8 mouse cellular contexts compared by ENCODE assay signal in genomic region chr17:21384057-21384411, GRCm38 (mm10). TPM values are rescaled to one million over a fixed set of nuclear protein-coding genes. Genes with fewer than 3 reads are reported as not detected.
DNase-seq lines count a peak whose midpoint lies in the region; ATAC-seq and TF ChIP-seq lines count a peak whose summit lies in the region.

No protein-coding gene starts in this region.

- H3K9me3 ChIP-seq in heart, embryonic 13.5 days, result no peaks in the 10 kb centered on the region
- H3K9me3 ChIP-seq in liver, embryonic 14.5 days (ENCODE audit: control insufficient read depth, low read length), result no peaks in the 10 kb centered on the region
- no peaks in the 10 kb centered on the region for H3K9me3 ChIP-seq in stomach, embryonic 15.5 days

- H3K4me3 ChIP-seq in heart, adult 2 months, result peak overlapping the region; percentile 60
- H3K4me3 ChIP-seq in heart, embryonic 13.5 days, result peak overlapping the region; percentile 64
- H3K4me3 ChIP-seq in liver, embryonic 14.5 days (ENCODE audit: insufficient read depth in 1 of 2, low read depth in 2 of 2, low read length in 2 of 2), result peak overlapping the region; percentile 53 to 67
- peak overlapping the region; percentile 54 for H3K4me3 ChIP-seq in stomach, embryonic 15.5 days (replicated peaks)

- no peaks in the 10 kb centered on the region for H3K36me3 ChIP-seq in heart, adult 2 months (ENCODE audit: control insufficient read depth, insufficient read depth, low read length)
- H3K36me3 ChIP-seq in heart, embryonic 13.5 days, result no peaks in the 10 kb centered on the region
- no peaks in the 10 kb centered on the region for H3K36me3 ChIP-seq in liver, embryonic 14.5 days (replicated peaks; ENCODE audit: control insufficient read depth, insufficient read depth, low read depth)
- H3K36me3 ChIP-seq in stomach, embryonic 15.5 days, result no peaks in the 10 kb centered on the region

- intact Hi-C loops in heart, adult 2 months (cut with DNase I), result loop anchor here (10.0 kb wide), 1 partner anchor 109 kb away; no protein-coding TSS in a partner anchor
- intact Hi-C loops in heart, postnatal 25 days (cut with DNase I), result no loop called here

- no peaks in the 10 kb centered on the region for H3K27me3 ChIP-seq in heart, adult 2 months (ENCODE audit: control insufficient read depth, insufficient read depth, low read length)
- no peaks in the 10 kb centered on the region; the same call in 1 of the 2 replicates for H3K27me3 ChIP-seq in heart, embryonic 13.5 days (replicated peaks)
- no peaks in the 10 kb centered on the region for H3K27me3 ChIP-seq in liver, embryonic 14.5 days (ENCODE audit: control insufficient read depth, insufficient read depth, low read length)
- no peaks in the 10 kb centered on the region for H3K27me3 ChIP-seq in stomach, embryonic 15.5 days (replicated peaks)

- DNase-seq in heart, adult 2 months, result no peak
- DNase-seq in heart, postnatal 25 days (ENCODE audit: low spot score), result no peak
- peak; percentile 14 for DNase-seq in MN1 (ENCODE audit: low spot score)
- peak in 2 of 3 experiments; percentile 1 to 7 for DNase-seq in liver, embryonic 14.5 days (ENCODE audit: low read depth in 3 of 3, low spot score in 3 of 3)
- DNase-seq in urinary bladder, postnatal 25 days (ENCODE audit: low spot score), result no peak

- peak overlapping the region; percentile 87 for H3K4me2 ChIP-seq in heart, embryonic 13.5 days
- H3K4me2 ChIP-seq in liver, embryonic 14.5 days (ENCODE audit: low read depth), result peak overlapping the region; percentile 76
- peak overlapping the region; percentile 91 for H3K4me2 ChIP-seq in stomach, embryonic 15.5 days

- ATAC-seq in heart, embryonic 13.5 days (ENCODE audit: extremely low read depth, insufficient number of reproducible peaks, low FRiP score, low TSS enrichment), result peak; percentile 33; the same call in 1 of the 2 replicates
- ATAC-seq in liver, embryonic 14.5 days (ENCODE audit: insufficient read depth), result peak; percentile 66; the same call in 1 of the 2 replicates
- ATAC-seq in stomach, embryonic 15.5 days (ENCODE audit: insufficient read depth, low FRiP score, low read depth), result no peak
- ATAC-seq in erythroid progenitor cell, adult 5-6 weeks (replicated peaks; ENCODE audit: low FRiP score, poor library complexity, severe bottlenecking), result no peak

- no peak for TF ChIP-seq POLR2A in heart, adult 2 months (IDR thresholded peaks at IDR 0.05; ENCODE audit: insufficient read depth, low read depth, low read length)

- WGBS in heart, adult 2 months, result 7% methylated on average over 8 of the region's 8 CpGs
- 13% methylated on average over 8 of the region's 8 CpGs for WGBS in heart, embryonic 13.5 days
- 7% methylated on average over 8 of the region's 8 CpGs for WGBS in liver, embryonic 14.5 days (ENCODE audit: insufficient replicate concordance)
- 13% methylated on average over 8 of the region's 8 CpGs for WGBS in stomach, embryonic 15.5 days

- H3K4me1 ChIP-seq in heart, adult 2 months (ENCODE audit: control insufficient read depth, insufficient read depth, low read length), result no peaks in the 10 kb centered on the region
- peaks cover 9% of the 10 kb centered on the region; the same call in 1 of the 2 replicates for H3K4me1 ChIP-seq in heart, embryonic 13.5 days
- H3K4me1 ChIP-seq in liver, embryonic 14.5 days (replicated peaks; ENCODE audit: control insufficient read depth in 2 of 2, insufficient read depth in 2 of 2, low read length in 1 of 2), result peaks cover 2 to 7% of the 10 kb centered on the region in 2 experiments; a peak in 2 of 4 replicates
- H3K4me1 ChIP-seq in stomach, embryonic 15.5 days, result no peaks in the 10 kb centered on the region

- no peak for TF ChIP-seq CTCF in heart, adult 2 months (IDR thresholded peaks at IDR 0.05)
- TF ChIP-seq CTCF in liver, embryonic 14.5 days (IDR thresholded peaks at IDR 0.05; ENCODE audit: low read depth), result no peak

- H3K27ac ChIP-seq in heart, adult 2 months, result peak overlapping the region; percentile 49; the same call in 1 of the 2 replicates
- H3K27ac ChIP-seq in heart, embryonic 13.5 days (replicated peaks), result no peak overlapping the region
- no peak overlapping the region for H3K27ac ChIP-seq in liver, embryonic 14.5 days
- H3K27ac ChIP-seq in stomach, embryonic 15.5 days, result peak overlapping the region; percentile 57; the same call in 1 of the 2 replicates

- H3K79me2 ChIP-seq in heart, adult 2 months (replicated peaks; ENCODE audit: control insufficient read depth, insufficient read depth, low read length), result no peaks in the 10 kb centered on the region

- H3K9ac ChIP-seq in heart, adult 2 months (ENCODE audit: low read depth, low read length), result peak overlapping the region; percentile 4
- H3K9ac ChIP-seq in heart, embryonic 13.5 days, result peak overlapping the region; percentile 78
- peak overlapping the region; percentile 23 for H3K9ac ChIP-seq in liver, embryonic 14.5 days (replicated peaks)
- H3K9ac ChIP-seq in stomach, embryonic 15.5 days, result peak overlapping the region; percentile 34; the same call in 1 of the 2 replicates

- no peak for TF ChIP-seq EP300 in heart, adult 2 months (IDR thresholded peaks at IDR 0.05; ENCODE audit: insufficient read depth, low read depth, low read length)
- no peak for TF ChIP-seq EP300 in liver, embryonic 14.5 days (IDR thresholded peaks at IDR 0.05; ENCODE audit: low read depth)

RNA-seq across cellular contexts. Expression of gene Zfp677, which starts 0.5 kb away (rescaled TPM):
- under 1 TPM; 0.86 to 0.89 TPM for total RNA-seq in heart, adult 2 months (2021)
- 0.25 and 0.50 TPM in 2 replicates for polyA plus RNA-seq in heart, adult 2 months (2012; rRNA removed)
- under 1 TPM; 0.75 to 0.78 TPM for total RNA-seq in heart, postnatal 25 days (2021)
- 1.8 TPM in 2 replicates for polyA plus RNA-seq in heart, embryonic 13.5 days (2015; fragmentation: Nextera tagmentation; extraction: Ambion mirVana)
- 0.10 and 0.39 TPM in 2 replicates for polyA plus RNA-seq in liver, embryonic 14.5 days (2012; rRNA removed)
- 0.51 and 0.74 TPM in 2 replicates for polyA plus RNA-seq in liver, embryonic 14.5 days (2014; fragmentation: Nextera tagmentation; extraction: Ambion mirVana)
- 3.1 and 3.4 TPM in 2 replicates for polyA plus RNA-seq in stomach, embryonic 15.5 days (2015; fragmentation: Nextera tagmentation; extraction: Ambion mirVana)
- 1.8 and 2.1 TPM in 2 replicates for total RNA-seq in erythroid progenitor cell, adult 5-6 weeks (2015; ENCODE audit: low replicate concordance)
- 2.4 TPM in 1 of 2 replicates, not detected in the other for total RNA-seq in erythroid progenitor cell, adult 5-6 weeks (2017; ENCODE audit: low replicate concordance)

RNA-seq across cellular contexts. Expression of gene Zfp54, which starts 39.0 kb away (rescaled TPM):
- total RNA-seq in heart, adult 2 months (2021), result 1 to 10 TPM in 1 of 2 experiments, under 1 TPM in 1; 0.59 to 1.0 TPM
- 0.39 and 0.64 TPM in 2 replicates for polyA plus RNA-seq in heart, adult 2 months (2012; rRNA removed)
- 1 to 10 TPM; 1.2 TPM for total RNA-seq in heart, postnatal 25 days (2021)
- 3.1 and 3.4 TPM in 2 replicates for polyA plus RNA-seq in heart, embryonic 13.5 days (2015; fragmentation: Nextera tagmentation; extraction: Ambion mirVana)
- 0.47 and 1.0 TPM in 2 replicates for polyA plus RNA-seq in liver, embryonic 14.5 days (2012; rRNA removed)
- polyA plus RNA-seq in liver, embryonic 14.5 days (2014; fragmentation: Nextera tagmentation; extraction: Ambion mirVana), result 2.4 and 2.6 TPM in 2 replicates
- polyA plus RNA-seq in stomach, embryonic 15.5 days (2015; fragmentation: Nextera tagmentation; extraction: Ambion mirVana), result 6.5 and 7.3 TPM in 2 replicates
- total RNA-seq in erythroid progenitor cell, adult 5-6 weeks (2015; ENCODE audit: low replicate concordance), result 1.1 and 1.3 TPM in 2 replicates
- total RNA-seq in erythroid progenitor cell, adult 5-6 weeks (2017; ENCODE audit: low replicate concordance), result 8.5 TPM in 1 of 2 replicates, not detected in the other

Comparison
In these comparisons a context has a peak if more than half of its experiments do, and no peak if none do; other contexts are left out.
1. H3K27ac ChIP-seq: peak in heart, adult 2 months (single experiment) and stomach, embryonic 15.5 days (single experiment); none in heart, embryonic 13.5 days (single experiment) and liver, embryonic 14.5 days (single experiment).
2. DNase-seq: peak in MN1 (single experiment) and liver, embryonic 14.5 days (2 of 3); none in heart, adult 2 months (0 of 2), heart, postnatal 25 days (single experiment) and urinary bladder, postnatal 25 days (single experiment).
3. H3K9ac ChIP-seq: peak in every context shown above with its lines; median percentile 78 in heart, embryonic 13.5 days; 34 in stomach, embryonic 15.5 days; 23 in liver, embryonic 14.5 days; 4 in heart, adult 2 months.
4. ATAC-seq: peak in heart, embryonic 13.5 days (single experiment) and liver, embryonic 14.5 days (single experiment); none in stomach, embryonic 15.5 days (single experiment) and erythroid progenitor cell, adult 5-6 weeks (single experiment).
5. Peak in every context shown above with its lines, with median percentiles within 50 percentile points of each other: H3K4me3 ChIP-seq and H3K4me2 ChIP-seq.